Mouse (Mus musculus) left cerebral cortex, adult 2 months (tissue): Measurements from ENCODE around the gene Colgalt1. TPM values are rescaled to one million over a fixed set of nuclear protein-coding genes. Genes with fewer than 3 reads are reported as not detected.

ENCODE experiments used
- DNase-seq, 2 experiments: peaks; one replicate each; pipeline ENCODE4 v3.0.0; 2021 to 2022; ENCODE audit warnings: low spot score in 2 of 2, mixed read lengths in 1 of 2; ENCODE audit errors: extremely low spot score in 1 of 2
- H3K27ac ChIP-seq: fragments of 200-600 bp; 2 replicates; pipeline ENCODE4 v1.8.1; 2022
- H3K4me3 ChIP-seq: fragments of 200-600 bp; 2 replicates; pipeline ENCODE4 v1.8.1; 2022
- CTCF ChIP-seq: fragments of 200-600 bp; IDR thresholded peaks from 2 replicates; pipeline ENCODE4 v1.8.1; 2022; ENCODE audit warnings: antibody characterized with exemption, mild to moderate bottlenecking, moderate library complexity
- intact Hi-C: fragments of 180-260 bp; cut with DNase I; formaldehyde crosslinking; loops from one replicate; pipeline ENCODE4 v1.15.1; 2025
- total RNA-seq, 2 experiments: library from RNA; stranded (reverse); gene quantifications; 2 replicates each; pipeline ENCODE4 v1.2.3; 2021

Gene Colgalt1
- total RNA-seq, 2 experiments from 2014 or later, result 47.2 to 50.9 TPM

- no peak; the same call in 1 of the 2 replicates for TF ChIP-seq CTCF
- peak overlapping the region; percentile 58; the same call in 1 of the 2 replicates for H3K27ac ChIP-seq
- intact Hi-C loops, result no loop called here
- peak overlapping the region; percentile 17; the same call in 1 of the 2 replicates for H3K4me3 ChIP-seq
- DNase-seq, result no peak
Observed at GRCm38 (mm10) chr8:71572077-71572476, 38.7 kb upstream of the Colgalt1 start.

GRCm38 (mm10) chr8:71572847-71573633, 37.8 kb upstream of the Colgalt1 start:
- Histone ChIP-seq H3K4me3 (peak overlapping the region; percentile 19; the same call in 1 of the 2 replicates), H3K27ac (peak overlapping the region; percentile 70)
- DNase-seq, result peak; percentile 76 to 86
- no peak for TF ChIP-seq CTCF
- intact Hi-C loops, result no loop called here

GRCm38 (mm10) chr8:71574426-71574825, 36.4 kb upstream of the Colgalt1 start:
- TF ChIP-seq CTCF, result no peak
- intact Hi-C loops, result no loop called here
- H3K27ac ChIP-seq, result peak overlapping the region; percentile 21; the same call in 1 of the 2 replicates
- DNase-seq, result no peak
- no peak overlapping the region for H3K4me3 ChIP-seq

GRCm38 (mm10) chr8:71575020-71575419, 35.8 kb upstream of the Colgalt1 start:
- Histone ChIP-seq H3K4me3 (no peak overlapping the region), H3K27ac (no peak overlapping the region)
- intact Hi-C loops, result no loop called here
- DNase-seq, result no peak
- TF ChIP-seq CTCF, result no peak

GRCm38 (mm10) chr8:71577856-71578387, 32.9 kb upstream of the Colgalt1 start:
- Histone ChIP-seq H3K27ac (no peak overlapping the region), H3K4me3 (no peak overlapping the region)
- TF ChIP-seq CTCF, result no peak
- intact Hi-C loops, result no loop called here
- DNase-seq, result no peak

- DNase-seq, result no peak
- no peak overlapping the region for H3K4me3 ChIP-seq
- intact Hi-C loops, result no loop called here
- H3K27ac ChIP-seq, result no peak overlapping the region
- no peak for TF ChIP-seq CTCF
Observed at GRCm38 (mm10) chr8:71579009-71579408, 31.8 kb upstream of the Colgalt1 start.

GRCm38 (mm10) chr8:71579476-71579875, 31.3 kb upstream of the Colgalt1 start:
- Histone ChIP-seq H3K4me3 (no peak overlapping the region), H3K27ac (no peak overlapping the region)
- intact Hi-C loops, result no loop called here
- no peak for DNase-seq
- no peak for TF ChIP-seq CTCF

- Histone ChIP-seq H3K4me3 (no peak overlapping the region), H3K27ac (no peak overlapping the region)
- TF ChIP-seq CTCF, result no peak
- DNase-seq, result no peak
- intact Hi-C loops, result no loop called here
Observed at GRCm38 (mm10) chr8:71580201-71580600, 30.6 kb upstream of the Colgalt1 start.

GRCm38 (mm10) chr8:71586891-71587290, 23.9 kb upstream of the Colgalt1 start:
- Histone ChIP-seq H3K27ac (no peak overlapping the region), H3K4me3 (no peak overlapping the region)
- no peak for DNase-seq
- TF ChIP-seq CTCF, result peak; percentile 68
- intact Hi-C loops, result no loop called here

- no peak for TF ChIP-seq CTCF
- H3K4me3 ChIP-seq, result no peak overlapping the region
- intact Hi-C loops, result no loop called here
- no peak for DNase-seq
- no peak overlapping the region for H3K27ac ChIP-seq
Observed at GRCm38 (mm10) chr8:71588762-71589161, 22.0 kb upstream of the Colgalt1 start.

- DNase-seq, result no peak
- no peak for TF ChIP-seq CTCF
- intact Hi-C loops, result loop anchor here (2.0 kb wide), 1 partner anchor 20 kb away; no protein-coding TSS in a partner anchor
- H3K27ac ChIP-seq, result peak overlapping the region; percentile 99
- H3K4me3 ChIP-seq, result peak overlapping the region; percentile 82
Observed at GRCm38 (mm10) chr8:71591017-71591416, 19.8 kb upstream of the Colgalt1 start.
